Mouse (Mus musculus): ENCODE measurements around the gene Cdyl2. TPM values are rescaled to one million over a fixed set of nuclear protein-coding genes. Genes with fewer than 3 reads are reported as not detected.

Cdyl2 gene
- total and polyA plus RNA-seq, 3 experiments = not detected

GRCm38 (mm10) chr8:116552778-116553177 is 180.0 kb downstream of the Cdyl2 start:
- H3K4me1 ChIP-seq (ENCODE audit: control insufficient read depth in 1 of 2, insufficient read depth in 2 of 2, low read length in 2 of 2) = no peaks in the 10 kb centered on the region
- H3K9me3 ChIP-seq (replicated peaks; ENCODE audit: insufficient read depth, low read length) = no peaks in the 10 kb centered on the region; the same call in 1 of the 2 replicates
- H3K36me3 ChIP-seq (ENCODE audit: control insufficient read depth in 1 of 2, insufficient read depth in 2 of 2, low read length in 2 of 2) = no peaks in the 10 kb centered on the region
- H3K79me2 ChIP-seq (ENCODE audit: control insufficient read depth, insufficient read depth, low read length, poor library complexity) = no peaks in the 10 kb centered on the region
- H3K27me3 ChIP-seq (ENCODE audit: control insufficient read depth in 1 of 2, insufficient read depth in 2 of 2, low read length in 2 of 2) = no peaks in the 10 kb centered on the region
- no peak overlapping the region for H3K4me3 ChIP-seq (ENCODE audit: control insufficient read depth in 1 of 2, insufficient read depth in 1 of 2, low read depth in 2 of 2, low read length in 2 of 2)
- DNase-seq (ENCODE audit: low read depth, low spot score) = no peak
- no peak overlapping the region for H3K9ac ChIP-seq (ENCODE audit: control insufficient read depth, low read depth, low read length, poor library complexity, severe bottlenecking)
- TF ChIP-seq NRF1 (IDR thresholded peaks at IDR 0.05; ENCODE audit: insufficient read depth, low read depth, low read length, poor library complexity, severe bottlenecking) (no peak), MAX (IDR thresholded peaks at IDR 0.05; ENCODE audit: low read length) (no peak), ZMIZ1 (IDR thresholded peaks at IDR 0.05; ENCODE audit: low read depth, low read length) (no peak), ZC3H11A (IDR thresholded peaks at IDR 0.05; ENCODE audit: low read depth, low read length) (no peak), GABPA (IDR thresholded peaks at IDR 0.05; ENCODE audit: low read depth, low read length) (no peak), MYC (IDR thresholded peaks at IDR 0.05; ENCODE audit: low read depth, low read length) (no peak), E2F4 (IDR thresholded peaks at IDR 0.05; ENCODE audit: borderline replicate concordance, low read depth, low read length) (no peak)
- H3K27ac ChIP-seq (ENCODE audit: control insufficient read depth, low read depth, low read length) = no peak overlapping the region

GRCm38 (mm10) chr8:116552255-116552654 is 180.5 kb downstream of the Cdyl2 start:
- Histone ChIP-seq H3K4me1 (ENCODE audit: control insufficient read depth in 1 of 2, insufficient read depth in 2 of 2, low read length in 2 of 2) (no peaks in the 10 kb centered on the region), H3K9me3 (replicated peaks; ENCODE audit: insufficient read depth, low read length) (no peaks in the 10 kb centered on the region; the same call in 1 of the 2 replicates), H3K9ac (ENCODE audit: control insufficient read depth, low read depth, low read length, poor library complexity, severe bottlenecking) (no peak overlapping the region), H3K36me3 (ENCODE audit: control insufficient read depth in 1 of 2, insufficient read depth in 2 of 2, low read length in 2 of 2) (no peaks in the 10 kb centered on the region), H3K27me3 (ENCODE audit: control insufficient read depth in 1 of 2, insufficient read depth in 2 of 2, low read length in 2 of 2) (no peaks in the 10 kb centered on the region), H3K4me3 (ENCODE audit: control insufficient read depth in 1 of 2, insufficient read depth in 1 of 2, low read depth in 2 of 2, low read length in 2 of 2) (no peak overlapping the region), H3K27ac (ENCODE audit: control insufficient read depth, low read depth, low read length) (no peak overlapping the region), H3K79me2 (ENCODE audit: control insufficient read depth, insufficient read depth, low read length, poor library complexity) (no peaks in the 10 kb centered on the region)
- TF ChIP-seq MEF2A (IDR thresholded peaks at IDR 0.05; ENCODE audit: extremely low read depth, insufficient replicate concordance, low read depth, low read length, poor library complexity, severe bottlenecking) = no peak
- no peak for TF ChIP-seq ZC3H11A (IDR thresholded peaks at IDR 0.05; ENCODE audit: low read depth, low read length)
- no peak for TF ChIP-seq JUND (IDR thresholded peaks at IDR 0.05; ENCODE audit: low read depth, low read length)
- TF ChIP-seq SIN3A (IDR thresholded peaks at IDR 0.05; ENCODE audit: low read length) = no peak
- no peak for TF ChIP-seq MAX (IDR thresholded peaks at IDR 0.05; ENCODE audit: low read length)
- TF ChIP-seq MYC (IDR thresholded peaks at IDR 0.05; ENCODE audit: low read depth, low read length) = no peak
- no peak for TF ChIP-seq TAL1 (IDR thresholded peaks at IDR 0.05; ENCODE audit: low read length)
- no peak for TF ChIP-seq GATA1 (IDR thresholded peaks at IDR 0.05; ENCODE audit: low read depth, low read length)
- no peak for TF ChIP-seq RCOR1 (IDR thresholded peaks at IDR 0.05; ENCODE audit: low read depth, low read length)
- no peak for TF ChIP-seq EP300 (IDR thresholded peaks at IDR 0.05; ENCODE audit: low read depth in 1 of 2, low read length in 2 of 2)
- no peak for TF ChIP-seq NRF1 (IDR thresholded peaks at IDR 0.05; ENCODE audit: insufficient read depth, low read depth, low read length, poor library complexity, severe bottlenecking)
- no peak for DNase-seq (ENCODE audit: low read depth, low spot score)

- H3K27me3 ChIP-seq (ENCODE audit: control insufficient read depth in 1 of 2, insufficient read depth in 2 of 2, low read length in 2 of 2) = no peaks in the 10 kb centered on the region
- no peak for DNase-seq (ENCODE audit: low read depth, low spot score)
- no peak overlapping the region for H3K4me3 ChIP-seq (ENCODE audit: control insufficient read depth in 1 of 2, insufficient read depth in 1 of 2, low read depth in 2 of 2, low read length in 2 of 2)
- no peaks in the 10 kb centered on the region for H3K79me2 ChIP-seq (ENCODE audit: control insufficient read depth, insufficient read depth, low read length, poor library complexity)
- H3K27ac ChIP-seq (ENCODE audit: control insufficient read depth, low read depth, low read length) = no peak overlapping the region
- H3K9me3 ChIP-seq (replicated peaks; ENCODE audit: insufficient read depth, low read length) = no peaks in the 10 kb centered on the region
- no peak overlapping the region for H3K9ac ChIP-seq (ENCODE audit: control insufficient read depth, low read depth, low read length, poor library complexity, severe bottlenecking)
- no peaks in the 10 kb centered on the region for H3K36me3 ChIP-seq (ENCODE audit: control insufficient read depth in 1 of 2, insufficient read depth in 2 of 2, low read length in 2 of 2)
- no peaks in the 10 kb centered on the region for H3K4me1 ChIP-seq (ENCODE audit: control insufficient read depth in 1 of 2, insufficient read depth in 2 of 2, low read length in 2 of 2)
- TF ChIP-seq CHD1 (IDR thresholded peaks at IDR 0.05; ENCODE audit: low read depth, low read length) (no peak), POLR2AphosphoS2 (IDR thresholded peaks at IDR 0.05; ENCODE audit: low read length) (no peak), JUND (IDR thresholded peaks at IDR 0.05; ENCODE audit: low read depth, low read length) (no peak), MAFK (IDR thresholded peaks at IDR 0.05; ENCODE audit: borderline replicate concordance, low read depth, low read length) (no peak), E2F4 (IDR thresholded peaks at IDR 0.05; ENCODE audit: borderline replicate concordance, low read depth, low read length) (no peak), NELFE (IDR thresholded peaks at IDR 0.05; ENCODE audit: low read depth, low read length) (no peak), TBP (IDR thresholded peaks at IDR 0.05; ENCODE audit: low read depth, low read length) (no peak), ELF1 (IDR thresholded peaks at IDR 0.05; ENCODE audit: low read depth, low read length) (no peak), TAL1 (IDR thresholded peaks at IDR 0.05; ENCODE audit: low read length) (no peak), ZC3H11A (IDR thresholded peaks at IDR 0.05; ENCODE audit: low read depth, low read length) (no peak), EP300 (IDR thresholded peaks at IDR 0.05; ENCODE audit: low read depth in 1 of 2, low read length in 2 of 2) (no peak), GABPA (IDR thresholded peaks at IDR 0.05; ENCODE audit: low read depth, low read length) (no peak), UBTF (IDR thresholded peaks at IDR 0.05; ENCODE audit: borderline replicate concordance, insufficient read depth, low read depth, low read length) (no peak), MAX (IDR thresholded peaks at IDR 0.05; ENCODE audit: low read length) (no peak), ZKSCAN1 (IDR thresholded peaks at IDR 0.05; ENCODE audit: low read depth, low read length) (no peak), USF2 (IDR thresholded peaks at IDR 0.05; ENCODE audit: borderline replicate concordance in 1 of 2, insufficient read depth in 1 of 2, low read depth in 1 of 2, low read length in 2 of 2) (no peak)
Observed at GRCm38 (mm10) chr8:116543366-116543765, 189.4 kb downstream of the Cdyl2 start.

All from MEL (cell line).